Mouse (Mus musculus) thymus, postnatal 0 days (tissue): Measurements from ENCODE around the gene Bcl2. TPM values are rescaled to one million over a fixed set of nuclear protein-coding genes. Genes with fewer than 3 reads are reported as not detected.
A peak's percentile ranks its signal among the peaks of the same experiment; 100 is the strongest.

Experiments
- DNase-seq: peaks from one replicate; pipeline ENCODE4 v3.0.0-alpha.2; 2015; ENCODE audit warnings: low spot score
- polyA plus RNA-seq: library from polyadenylated mRNA; unstranded; fragments of >200 nt; fragmentation: Nextera tagmentation; extraction: Ambion mirVana; gene quantifications from 2 replicates; pipeline ENCODE4 v1.2.1, GENCODE M21; 2015

The Bcl2 gene
- polyA plus RNA-seq, 1 experiment from 2014 or later: 24.9 TPM

DNA sequence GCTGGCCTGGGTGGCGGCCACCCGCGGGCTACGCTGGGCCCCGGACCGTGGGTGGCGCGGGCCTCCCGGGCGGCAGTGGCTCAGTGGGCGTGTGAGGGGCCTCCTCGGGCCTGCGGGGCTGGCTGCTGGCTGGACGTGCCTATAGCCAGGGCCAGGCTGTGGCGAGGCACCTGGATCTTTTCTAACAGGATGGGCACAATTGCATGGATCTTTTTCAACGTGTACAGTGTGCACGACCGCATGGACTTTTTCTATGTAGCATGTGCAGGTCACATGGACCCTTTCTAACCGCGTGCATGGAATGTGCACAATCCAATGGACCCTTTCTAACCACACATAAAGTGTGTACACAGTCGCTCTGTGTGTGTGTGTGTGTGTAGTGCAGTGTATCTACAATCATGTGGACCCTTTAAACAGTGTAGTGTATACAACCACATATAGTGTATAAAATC is 482 bp upstream of the Bcl2 start:
- DNase-seq: no peak

DNA sequence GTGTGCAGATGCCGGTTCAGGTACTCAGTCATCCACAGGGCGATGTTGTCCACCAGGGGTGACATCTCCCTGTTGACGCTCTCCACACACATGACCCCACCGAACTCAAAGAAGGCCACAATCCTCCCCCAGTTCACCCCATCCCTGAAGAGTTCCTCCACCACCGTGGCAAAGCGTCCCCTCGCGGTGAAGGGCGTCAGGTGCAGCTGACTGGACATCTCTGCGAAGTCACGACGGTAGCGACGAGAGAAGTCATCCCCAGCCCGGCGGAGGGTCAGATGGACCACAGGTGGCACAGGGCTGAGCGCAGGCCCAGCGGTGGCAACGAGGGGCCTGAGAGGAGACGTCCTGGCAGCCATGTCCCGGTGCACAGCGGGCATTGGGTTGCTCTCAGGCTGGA is 1.7 kb downstream of the Bcl2 start:
- peak; percentile 63 for DNase-seq

DNA sequence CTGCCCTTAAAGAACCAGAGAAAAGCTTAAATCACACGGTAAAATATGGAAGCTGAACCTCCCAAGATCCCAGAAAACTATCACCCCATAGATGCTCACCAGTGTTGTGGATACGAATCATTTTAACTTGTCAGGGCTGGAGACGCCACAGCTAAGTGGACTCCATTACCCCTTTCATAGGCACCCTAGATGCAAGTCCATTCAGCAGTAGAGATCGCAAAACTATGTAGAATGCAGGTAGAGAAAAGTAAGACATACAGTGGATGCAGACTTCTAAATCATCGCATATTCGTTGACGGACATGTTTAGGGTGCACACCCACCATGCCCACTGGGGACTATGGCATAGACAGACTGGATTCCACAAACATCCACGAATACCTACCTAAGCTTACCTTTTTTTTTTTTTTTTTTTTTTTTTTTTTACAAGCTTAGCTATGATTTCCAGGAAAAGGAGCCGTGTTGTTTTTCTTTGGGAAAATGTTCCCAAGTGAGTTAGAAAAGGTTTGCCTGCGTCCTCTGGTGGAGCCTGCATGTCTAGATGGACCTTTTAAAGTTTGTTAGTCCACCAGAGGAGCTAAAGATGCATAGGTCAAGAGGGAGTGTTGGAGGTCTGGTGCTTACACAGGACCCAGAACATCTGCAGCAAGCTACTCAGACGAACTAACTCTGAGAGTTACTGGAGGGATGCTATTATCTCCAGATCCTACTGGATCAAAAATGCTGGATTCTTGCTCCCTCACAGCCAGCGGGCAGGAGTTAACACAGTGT is 2.5 kb downstream of the Bcl2 start:
- no peak for DNase-seq

DNA sequence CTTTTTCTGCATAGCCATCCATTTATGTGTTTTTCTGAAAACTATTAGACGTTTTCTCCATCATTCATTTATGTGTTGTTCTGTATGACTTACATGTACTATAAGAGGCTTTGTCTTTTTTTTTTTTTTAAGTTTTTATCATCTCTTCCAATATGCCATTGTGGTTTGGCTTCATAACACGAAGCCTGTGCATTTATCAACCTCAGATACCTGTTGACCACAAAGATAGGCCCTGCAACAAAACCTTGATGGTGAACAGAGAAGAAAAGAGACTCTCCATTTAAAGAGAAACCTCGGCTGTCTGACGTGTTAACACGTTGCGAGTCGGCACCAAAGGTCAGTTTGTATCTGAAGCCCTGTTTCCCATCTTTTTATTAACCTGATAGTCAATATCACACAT is 3.9 kb downstream of the Bcl2 start:
- no peak for DNase-seq

DNA sequence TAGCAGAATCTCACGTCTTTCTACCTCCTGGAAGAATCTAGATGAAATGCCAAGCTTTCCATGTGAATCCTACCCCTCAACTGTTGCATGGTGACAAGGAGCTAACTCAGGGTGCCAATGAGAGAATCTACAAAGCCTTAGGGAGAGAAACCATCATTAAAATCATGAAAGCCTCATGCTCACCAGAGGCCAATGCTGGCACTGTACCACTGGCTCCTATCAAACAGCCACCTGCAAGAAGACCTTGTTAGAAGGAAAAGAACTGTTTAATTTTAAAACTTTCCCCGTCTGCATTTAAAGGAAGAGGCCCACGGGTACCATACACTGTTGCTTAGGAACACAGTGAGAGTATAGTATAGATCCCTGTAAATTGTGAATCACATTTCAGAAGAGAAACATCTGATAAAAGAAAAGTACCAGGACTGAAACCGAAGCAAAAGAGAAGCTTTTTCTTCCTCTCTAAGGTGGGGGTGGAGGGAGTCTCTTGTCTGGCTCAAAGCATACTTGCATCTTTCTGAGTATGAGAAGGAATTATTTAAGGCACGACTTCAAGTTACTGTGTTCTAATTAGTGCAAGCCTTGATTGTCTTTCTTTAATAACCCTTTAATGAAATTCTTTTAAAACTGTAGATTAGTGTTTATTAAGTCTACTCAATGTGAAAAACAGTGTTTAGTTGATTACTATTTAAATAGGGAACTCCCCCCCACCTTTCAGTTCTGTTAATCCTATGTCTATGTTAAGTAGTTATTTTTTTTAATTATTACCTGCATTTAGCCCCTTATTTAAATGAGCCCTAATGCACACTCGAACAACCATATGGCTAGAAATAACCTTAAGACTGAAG is 6.8 kb downstream of the Bcl2 start:
- no peak for DNase-seq

DNA sequence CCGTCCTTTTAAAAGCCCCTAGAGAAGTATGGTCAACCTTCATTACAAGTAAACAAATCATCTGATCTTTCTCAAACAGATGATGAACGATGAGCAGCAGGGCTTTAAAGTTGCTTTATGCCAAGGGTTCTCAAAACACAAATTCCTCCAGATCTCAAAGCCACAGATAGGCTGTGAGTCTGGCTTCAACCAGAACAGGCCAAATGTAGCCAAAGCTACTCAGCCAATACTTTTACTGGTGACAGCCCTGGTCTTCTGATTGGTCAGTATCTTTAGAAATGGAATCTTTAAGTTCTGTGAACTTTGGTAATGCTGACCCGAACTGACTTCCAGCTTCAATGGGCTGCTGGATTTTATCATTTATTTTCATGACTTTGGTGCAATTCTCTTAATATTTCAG is 10.9 kb downstream of the Bcl2 start:
- DNase-seq: no peak

DNA sequence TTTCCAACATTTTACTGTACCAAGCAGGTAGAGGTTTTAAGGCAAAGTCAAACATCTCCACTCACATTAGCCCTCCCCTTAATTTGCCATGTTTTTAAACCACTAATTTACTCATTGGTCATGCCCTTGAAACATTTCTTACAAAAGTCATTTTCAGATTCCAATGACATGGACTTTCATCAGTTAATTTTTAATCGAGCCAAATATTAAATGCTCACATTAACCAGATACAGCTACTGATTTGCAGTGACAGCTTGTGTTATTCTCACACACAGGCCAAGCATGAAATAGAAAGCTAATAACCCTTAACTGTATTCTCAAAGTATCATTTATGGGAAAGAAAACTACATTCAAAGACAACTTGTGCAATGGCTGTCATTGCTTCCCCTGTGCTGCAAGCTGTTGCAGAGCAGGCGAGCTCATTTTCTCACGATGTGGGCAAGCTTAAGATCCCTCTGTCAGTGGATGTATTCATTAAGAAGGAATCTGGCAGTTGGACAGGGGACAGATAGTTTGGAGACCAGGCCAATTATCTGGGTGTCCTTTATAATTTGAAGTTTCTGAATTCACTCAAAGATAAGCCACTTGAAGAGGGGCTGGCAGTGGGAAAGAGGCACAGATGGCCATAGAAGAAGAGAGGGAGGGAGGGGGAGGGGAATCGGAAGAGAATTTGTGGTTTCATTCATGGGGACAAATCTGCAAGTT is 11.5 kb downstream of the Bcl2 start:
- DNase-seq: no peak

DNA sequence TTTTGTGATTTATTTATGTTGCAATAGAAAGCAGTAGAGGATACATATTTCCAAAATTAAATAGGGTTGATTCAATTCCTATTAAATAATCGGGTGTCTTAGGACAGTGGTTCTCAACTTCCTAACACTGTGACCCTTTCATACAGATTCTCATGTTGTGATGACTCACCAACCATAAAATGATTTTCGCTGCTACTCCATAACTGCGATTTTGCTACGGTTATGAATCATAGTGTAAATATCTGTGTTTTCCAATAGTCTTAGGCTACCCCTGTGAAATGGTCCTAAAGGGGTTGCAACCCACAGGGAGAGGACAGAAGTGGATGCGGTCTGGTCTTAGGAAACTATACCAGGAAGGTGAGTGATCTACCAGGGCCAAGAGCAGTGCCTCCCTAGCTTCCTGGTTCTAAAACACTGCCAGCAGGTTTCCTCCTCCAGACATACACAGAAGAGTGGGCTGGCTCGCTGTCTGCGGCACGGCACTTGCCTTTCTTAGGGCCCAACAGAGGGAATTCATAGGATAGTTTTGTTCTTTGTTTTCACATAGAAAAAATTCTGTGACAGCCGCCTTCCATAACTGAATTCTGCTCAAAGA is 13.5 kb downstream of the Bcl2 start:
- no peak for DNase-seq

DNA sequence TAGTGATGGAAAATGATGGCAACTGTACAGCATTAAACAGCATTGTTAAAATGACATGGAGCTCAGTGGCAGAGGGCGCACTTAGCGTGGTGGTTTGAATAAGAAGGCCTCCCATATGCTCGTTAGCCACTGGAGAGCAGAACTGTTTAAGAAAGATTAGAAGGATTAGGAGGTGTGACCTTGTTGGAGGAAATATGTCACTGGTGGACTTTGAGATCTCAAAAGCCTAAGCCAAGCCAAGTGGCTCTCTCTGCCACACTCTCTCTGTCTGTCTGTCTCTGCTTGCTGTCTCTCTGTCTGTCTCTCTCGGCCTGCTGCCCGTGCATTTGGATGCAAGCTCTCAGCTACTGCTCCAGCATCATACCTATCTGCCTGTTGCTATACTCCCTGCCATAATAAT is 17.6 kb downstream of the Bcl2 start:
- no peak for DNase-seq

DNA sequence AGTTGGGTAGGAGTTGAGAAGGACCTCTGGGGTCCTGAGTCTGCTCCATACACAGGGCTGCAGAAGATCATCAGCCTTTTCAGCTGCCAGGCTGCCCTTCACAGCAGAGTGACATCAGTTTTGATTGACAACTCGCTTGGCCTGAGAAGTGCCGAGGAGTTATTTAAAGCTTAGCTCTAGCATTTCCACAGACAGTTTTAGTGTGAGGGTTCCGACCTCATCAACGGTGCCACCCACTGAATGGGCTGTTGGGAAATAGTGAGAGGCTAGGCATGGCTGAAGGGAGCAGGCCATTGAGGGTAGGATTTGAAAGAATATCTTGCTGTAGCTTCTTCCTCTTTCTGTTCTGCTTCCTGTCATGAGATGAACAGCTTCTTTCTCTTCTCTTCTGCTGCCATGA is 18.4 kb downstream of the Bcl2 start:
- no peak for DNase-seq

DNA sequence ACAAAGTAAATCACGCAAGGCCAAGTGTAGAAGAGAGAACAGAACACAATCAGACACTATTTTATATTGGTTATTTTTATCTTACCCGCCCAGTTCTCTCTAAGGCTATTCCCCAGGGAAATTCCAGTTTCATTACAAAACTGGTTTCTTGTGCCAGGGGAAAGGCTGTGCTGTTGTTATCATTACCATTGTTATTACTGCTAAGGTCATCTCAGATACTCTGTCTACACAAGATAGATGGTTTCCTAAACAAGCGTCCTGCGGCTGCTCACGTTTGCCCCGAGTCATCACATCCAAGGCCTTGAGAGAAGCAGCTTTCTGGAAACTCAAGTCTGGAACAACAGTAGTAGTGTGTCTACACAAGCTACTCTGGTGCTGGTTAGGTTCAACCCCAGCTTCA is 19.8 kb downstream of the Bcl2 start:
- no peak for DNase-seq

DNA sequence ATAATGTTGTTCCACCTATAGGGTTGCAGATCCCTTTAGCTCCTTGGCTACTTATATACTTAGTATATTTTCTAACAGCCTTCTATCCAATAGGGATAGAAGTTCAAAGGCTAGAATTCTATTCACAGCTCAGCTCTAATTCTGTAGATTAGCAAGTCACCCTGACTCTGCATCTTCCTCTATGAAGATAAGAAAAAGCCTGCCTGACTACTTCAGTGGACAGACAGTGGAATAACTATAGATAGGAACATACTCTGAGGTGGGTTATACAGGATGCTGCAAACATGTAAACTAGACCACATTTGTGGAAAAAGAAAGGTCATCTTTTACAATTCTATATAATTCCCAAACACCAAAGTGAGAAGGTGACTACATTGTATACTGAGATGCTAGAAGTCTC is 21.5 kb downstream of the Bcl2 start:
- DNase-seq: no peak

DNA sequence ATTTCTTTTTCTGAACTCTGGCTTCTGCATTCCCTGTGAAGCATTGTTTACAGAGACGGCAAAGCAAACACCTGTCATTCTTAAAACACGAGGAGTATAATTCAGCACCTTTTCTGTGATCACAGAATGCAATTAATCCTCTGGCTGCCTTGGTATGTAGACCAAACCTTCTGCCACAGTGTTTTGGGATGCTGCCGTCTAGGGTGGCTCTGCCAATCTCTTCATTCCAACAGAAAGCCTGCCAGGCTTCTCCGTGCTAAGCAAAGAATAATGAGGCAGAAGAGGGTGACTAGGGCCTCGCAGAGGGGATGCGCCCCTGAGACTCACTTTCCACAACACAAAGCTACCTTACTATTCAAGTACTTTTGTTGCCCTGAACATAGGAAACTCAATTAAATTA is 23.2 kb downstream of the Bcl2 start:
- no peak for DNase-seq

DNA sequence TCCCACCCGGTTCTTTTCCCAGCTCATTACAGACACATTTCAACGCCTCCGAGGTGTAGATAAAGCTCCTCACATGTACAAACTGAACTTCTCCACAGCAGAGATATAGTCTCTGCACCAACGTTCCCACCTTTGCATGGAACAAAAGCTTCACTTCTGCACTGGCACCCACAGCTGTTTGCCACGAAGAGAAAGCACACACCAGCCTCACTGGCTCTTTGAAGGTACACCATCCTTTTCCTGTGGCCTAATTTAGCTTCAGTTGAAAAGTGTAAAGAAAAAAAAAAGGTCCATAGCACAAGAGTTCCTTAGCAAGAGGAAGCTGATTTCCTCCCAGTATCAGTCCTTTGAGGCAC is 25.9 kb downstream of the Bcl2 start:
- DNase-seq: peak; percentile 82

DNA sequence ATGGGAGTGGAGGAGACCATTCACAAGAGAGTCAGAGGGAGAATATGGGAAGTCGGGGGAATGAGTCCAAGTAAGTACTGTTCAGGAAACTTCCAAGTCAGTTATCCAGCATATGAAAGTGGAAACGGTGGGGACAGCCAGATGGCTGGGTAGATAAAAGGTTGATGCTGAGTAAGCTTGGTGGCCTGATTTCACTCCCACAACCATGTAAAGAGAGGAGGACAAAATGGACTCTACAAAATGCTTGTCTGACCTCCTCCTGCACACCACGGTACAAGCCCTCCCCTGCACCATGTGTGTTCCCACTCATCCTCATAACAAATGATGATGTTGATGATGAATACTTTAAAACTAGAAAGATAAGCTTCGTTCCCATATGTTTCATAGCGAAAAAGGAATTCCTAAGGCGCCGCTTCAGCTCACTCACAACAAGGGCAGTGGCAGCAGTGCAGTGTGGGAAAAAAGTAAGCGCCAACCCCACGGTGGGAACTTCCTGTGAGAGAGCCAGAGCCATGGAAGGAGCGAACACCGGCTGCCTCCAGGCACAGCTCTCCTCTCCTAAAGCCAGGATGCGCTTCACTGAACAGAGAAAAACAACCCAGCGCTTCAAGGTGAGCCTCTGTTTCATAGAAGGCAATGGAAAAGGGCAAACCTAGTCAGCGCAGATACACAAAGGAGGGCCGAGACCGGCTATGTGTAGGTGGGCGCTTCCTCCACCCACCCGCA is 26.5 kb downstream of the Bcl2 start:
- peak; percentile 55 for DNase-seq

DNA sequence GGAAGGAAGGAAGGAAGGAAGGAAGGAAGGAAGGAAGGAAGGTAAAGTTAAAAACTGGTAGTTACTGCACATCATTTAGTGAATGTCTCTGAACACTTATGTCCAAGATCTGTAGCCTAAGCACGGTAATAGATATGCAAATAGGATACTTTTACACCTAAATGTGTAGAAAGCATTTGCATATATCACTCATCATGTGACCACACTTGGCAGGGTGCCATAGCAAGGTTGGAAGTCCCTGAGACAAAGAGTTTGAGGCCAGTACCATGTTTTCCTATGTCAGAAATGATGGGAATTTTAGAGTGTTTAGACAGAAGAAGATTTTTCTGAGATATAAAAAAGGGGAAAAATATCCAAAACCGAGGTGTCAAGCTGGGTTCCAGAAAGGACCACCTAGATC is 28.4 kb downstream of the Bcl2 start:
- no peak for DNase-seq

DNA sequence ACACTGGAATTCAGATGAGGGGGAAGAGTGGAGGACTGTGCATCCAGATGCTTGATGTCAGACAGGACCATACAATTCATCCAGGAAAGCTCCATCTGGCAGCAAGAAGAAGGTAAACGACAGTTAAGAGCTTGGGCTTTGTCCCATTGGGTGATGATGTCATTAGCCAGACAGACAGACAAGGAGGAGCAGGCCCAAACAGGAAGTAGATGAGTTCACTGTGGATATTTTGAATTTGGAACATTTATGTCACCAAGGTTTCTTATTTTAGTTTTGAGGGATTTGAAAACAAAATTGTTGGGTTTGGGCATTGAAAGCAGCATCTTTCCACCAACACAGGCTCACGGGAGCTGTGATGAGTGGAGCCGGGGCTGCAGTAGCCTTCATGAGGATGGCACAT is 29.5 kb downstream of the Bcl2 start:
- DNase-seq: no peak

DNA sequence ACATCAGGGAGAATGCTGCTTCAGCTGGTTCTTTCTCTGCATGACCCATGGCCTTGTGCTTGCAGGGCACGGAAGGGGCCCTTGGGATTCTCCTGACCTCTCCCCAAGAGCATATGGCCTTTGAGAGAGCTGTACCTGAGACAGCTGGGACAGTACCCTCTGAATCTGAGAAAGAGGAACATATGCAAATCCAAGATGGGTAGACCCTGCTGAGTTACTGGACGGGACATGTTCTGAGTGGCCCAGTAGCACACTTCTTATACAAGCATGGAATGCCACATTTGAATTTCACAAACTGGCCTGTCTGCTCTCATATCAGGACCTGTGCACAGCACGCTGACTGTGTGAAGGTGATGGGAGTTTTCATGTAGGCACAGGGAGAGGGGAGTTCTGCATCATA is 31.2 kb downstream of the Bcl2 start:
- no peak for DNase-seq

DNA sequence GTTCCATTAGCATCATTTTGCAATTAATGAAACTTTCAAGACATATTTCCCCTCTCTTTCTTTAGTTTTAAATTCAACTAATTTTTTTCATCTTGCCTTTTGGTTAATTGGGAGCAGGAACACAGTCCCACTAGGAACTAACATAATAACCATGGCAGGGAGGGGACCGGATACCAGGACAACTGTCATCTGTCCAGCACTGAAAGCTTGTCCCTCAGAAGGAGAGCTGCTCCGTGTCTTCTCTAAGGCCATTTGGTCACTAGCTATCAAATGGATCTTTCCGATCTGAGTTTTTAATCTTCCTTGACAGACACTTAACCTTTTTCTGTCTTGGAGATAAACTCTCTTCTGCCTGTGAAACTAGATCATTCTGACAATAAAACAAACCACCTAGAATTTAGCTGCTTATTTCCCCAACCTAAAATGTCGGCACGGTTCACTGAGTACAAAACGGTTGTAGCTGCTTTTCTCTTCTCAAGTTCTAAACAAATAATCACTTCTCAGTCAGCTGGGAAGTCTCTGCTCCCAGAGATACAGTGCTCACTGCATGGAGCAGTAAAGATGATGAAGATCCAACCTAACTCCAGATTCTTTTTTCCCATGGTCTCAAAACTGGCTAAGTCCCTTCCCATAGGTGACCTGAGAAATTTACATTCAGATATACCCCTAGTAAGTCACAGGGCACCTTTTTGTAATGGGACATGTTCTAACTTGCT is 34.1 kb downstream of the Bcl2 start:
- DNase-seq: no peak

DNA sequence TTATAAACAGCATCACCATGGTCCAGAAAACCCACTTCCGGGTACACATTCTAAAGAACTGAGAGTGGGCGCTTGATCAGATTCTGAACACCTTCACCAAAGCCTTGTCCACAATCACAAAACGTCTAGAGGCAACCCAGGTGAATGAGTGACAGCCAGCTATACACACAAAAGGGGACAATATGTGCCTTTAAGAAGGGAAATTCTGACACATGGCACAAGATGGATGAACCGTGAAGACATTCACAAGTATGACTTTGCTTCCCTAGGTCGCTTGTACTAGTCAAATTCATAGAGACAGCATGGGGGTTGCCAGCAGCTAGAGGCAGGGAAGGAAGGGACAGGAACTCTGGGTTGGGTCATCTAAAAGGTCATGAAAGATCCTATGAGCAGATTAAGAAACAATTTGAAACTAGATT is 36.0 kb downstream of the Bcl2 start:
- DNase-seq: no peak
